Mouse (Mus musculus) kidney, adult 2 months (tissue): ENCODE results near the gene Mafg.

Source experiments
- CTCF ChIP-seq: fragments of 200-500 bp; conservative IDR thresholded peaks from 2 replicates; pipeline ENCODE4 v1.5.1; 2011; ENCODE audit warnings: low read depth, mild to moderate bottlenecking, control low read depth, low read length, moderate library complexity, mixed read lengths; ENCODE audit not compliant: insufficient read depth, insufficient read length
- POLR2A ChIP-seq: fragments of 200-500 bp; IDR thresholded peaks from one replicate; pipeline ENCODE4 v1.6.1; 2011; ENCODE audit warnings: low read depth, low read length, control low read depth

DNA sequence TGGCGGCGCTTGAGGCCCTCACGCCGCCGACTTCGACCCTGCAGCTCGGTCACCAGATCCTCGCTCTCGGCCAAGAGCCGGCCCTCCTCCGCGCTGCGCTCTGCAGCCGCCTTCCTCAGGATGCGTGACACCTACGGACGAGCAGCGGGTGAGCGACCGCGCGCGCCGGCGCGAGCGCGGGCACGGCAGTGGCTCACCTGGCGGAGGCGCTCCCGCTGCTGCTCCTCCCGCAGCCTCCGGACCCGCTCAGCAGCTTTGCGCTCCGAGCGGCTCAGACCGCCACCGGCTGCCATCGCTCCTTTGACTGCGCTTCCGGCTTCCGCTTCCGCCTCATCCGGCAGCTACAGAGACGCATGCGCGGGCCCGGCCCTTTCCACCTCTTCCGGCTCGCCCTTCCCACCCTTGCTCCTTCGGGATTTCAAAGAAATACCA, 8.7 kb downstream of the Mafg start:
- TF ChIP-seq CTCF (no peak), POLR2A (peak; percentile 77)
